In the genomic region with DNA sequence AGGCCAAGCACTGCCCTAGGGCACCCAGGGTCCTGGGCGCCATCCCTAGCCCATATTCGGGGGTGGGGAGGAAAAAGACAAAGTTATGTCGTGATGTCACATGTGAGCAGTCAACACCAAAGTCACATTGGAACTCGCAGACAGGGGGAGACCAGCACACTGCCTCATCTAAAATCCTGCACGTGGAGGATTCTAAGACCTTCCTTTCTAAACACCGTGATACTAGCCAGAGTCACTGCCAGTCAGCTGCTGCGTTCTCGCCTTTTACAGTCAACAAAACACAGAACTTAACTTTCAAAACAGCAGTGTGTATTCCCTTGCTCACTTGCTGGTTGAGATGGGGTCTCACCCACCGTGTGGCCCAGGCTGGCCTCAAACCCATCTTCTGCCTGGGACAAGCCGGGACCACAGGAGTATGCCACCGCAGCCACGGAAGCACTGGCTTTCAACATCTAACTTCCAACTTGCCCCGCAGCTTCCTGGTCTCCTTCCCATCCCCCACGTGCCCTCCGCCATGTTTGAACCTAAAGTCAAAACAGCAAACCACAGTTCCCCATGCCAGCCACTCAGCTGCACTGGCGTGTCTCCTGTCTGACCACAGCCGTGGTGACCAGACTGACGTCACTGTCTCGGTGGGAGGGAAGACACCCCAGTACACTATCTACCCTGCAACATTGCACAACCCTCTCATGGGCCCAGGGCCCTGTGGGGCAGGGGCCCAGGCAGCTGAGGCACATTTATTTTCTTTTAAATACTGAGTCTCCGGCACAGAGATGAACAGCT, we compare ENCODE assay signal across 10 mouse cellular contexts.
DNase-seq lines count a peak whose midpoint lies in the region; ATAC-seq lines count a peak whose summit lies in the region.
"Had no signal": no experiment of that assay in that cellular context is flagged by ENCODE, and none has a peak within 500 bp of the region (broad histone marks: within the 10 kb centered on the region; RNA-seq: fewer than 3 reads in every experiment).

No protein-coding gene starts in this region.

- H3K9ac ChIP-seq in heart, embryonic 15.5 days: no peak overlapping the region
- H3K9ac ChIP-seq in midbrain, embryonic 16.5 days (ENCODE audit: low read depth, low read length): no peak overlapping the region
- H3K9ac ChIP-seq: embryonic facial prominence, embryonic 12.5 days had no signal

- 51% methylated on average over 20 of the region's 20 CpGs for WGBS in heart, embryonic 15.5 days
- WGBS in limb, embryonic 10.5 days: 79% methylated on average over 20 of the region's 20 CpGs
- WGBS in midbrain, embryonic 16.5 days: 68% methylated on average over 20 of the region's 20 CpGs

- peak; percentile 39 for DNase-seq in right cerebral cortex, adult 18-20 months
- DNase-seq in right cerebral cortex, postnatal 25 days: no peak
- DNase-seq in limb, embryonic 10.5 days (ENCODE audit: low spot score): no peak
- peak; percentile 80 for DNase-seq in thymus, postnatal 0 days (ENCODE audit: low spot score)
- no peak for DNase-seq in urinary bladder, postnatal 10 days (ENCODE audit: low spot score)

- H3K4me1 ChIP-seq in brown adipose tissue, adult 24 weeks (ENCODE audit: control insufficient read depth, insufficient read depth, insufficient read length, low read length): peaks cover 51% of the 10 kb centered on the region
- peaks cover 73% of the 10 kb centered on the region for H3K4me1 ChIP-seq in heart, embryonic 15.5 days (replicated peaks)
- peaks cover 56% of the 10 kb centered on the region for H3K4me1 ChIP-seq in limb, embryonic 10.5 days
- H3K4me1 ChIP-seq in midbrain, embryonic 16.5 days (ENCODE audit: control insufficient read depth, insufficient read depth, low read length): peaks cover 45% of the 10 kb centered on the region

- H3K4me3 ChIP-seq in brown adipose tissue, adult 24 weeks (ENCODE audit: insufficient read depth, low read depth, low read length): no peak overlapping the region
- no peak overlapping the region for H3K4me3 ChIP-seq in heart, embryonic 15.5 days
- no peak overlapping the region for H3K4me3 ChIP-seq in limb, embryonic 10.5 days
- no peak overlapping the region for H3K4me3 ChIP-seq in midbrain, embryonic 16.5 days (ENCODE audit: low read depth, low read length)
- H3K4me3 ChIP-seq: embryonic facial prominence, embryonic 12.5 days; neural tube, embryonic 12.5 days had no signal

- 0 out of 2 replicates have a peak overlapping the region, but pooled peaks have one; percentile 7 for H3K4me2 ChIP-seq in heart, embryonic 15.5 days
- H3K4me2 ChIP-seq in midbrain, embryonic 16.5 days (ENCODE audit: low read length): no peak overlapping the region
- H3K4me2 ChIP-seq: embryonic facial prominence, embryonic 12.5 days had no signal

- peak overlapping the region; percentile 94 for H3K27ac ChIP-seq in brown adipose tissue, adult 24 weeks (replicated peaks; ENCODE audit: low read depth, low read length)
- H3K27ac ChIP-seq in heart, embryonic 15.5 days: peak overlapping the region; percentile 49
- H3K27ac ChIP-seq in limb, embryonic 10.5 days: peak overlapping the region; percentile 16; the same call in 1 of the 2 replicates
- peak overlapping the region; percentile 47; the same call in 1 of the 2 replicates for H3K27ac ChIP-seq in midbrain, embryonic 16.5 days (ENCODE audit: low read length)
- H3K27ac ChIP-seq: embryonic facial prominence, embryonic 12.5 days; neural tube, embryonic 12.5 days had no signal

- no peak for ATAC-seq in heart, embryonic 15.5 days (replicated peaks; ENCODE audit: insufficient number of reproducible peaks, insufficient read depth, low FRiP score, low read depth)
- ATAC-seq in midbrain, embryonic 16.5 days: no peak

- no peaks in the 10 kb centered on the region for H3K9me3 ChIP-seq in heart, embryonic 15.5 days (replicated peaks)
- H3K9me3 ChIP-seq in limb, embryonic 10.5 days (replicated peaks): no peaks in the 10 kb centered on the region
- H3K9me3 ChIP-seq in midbrain, embryonic 16.5 days (replicated peaks; ENCODE audit: control insufficient read depth, low read length, poor library complexity, severe bottlenecking): no peaks in the 10 kb centered on the region
- H3K9me3 ChIP-seq: embryonic facial prominence, embryonic 12.5 days had no signal

- H3K27me3 ChIP-seq in heart, embryonic 15.5 days: no peaks in the 10 kb centered on the region
- no peaks in the 10 kb centered on the region for H3K27me3 ChIP-seq in limb, embryonic 10.5 days (ENCODE audit: low read depth, poor library complexity, severe bottlenecking)
- H3K27me3 ChIP-seq in midbrain, embryonic 16.5 days (ENCODE audit: control insufficient read depth, insufficient read depth, low read depth, low read length): no peaks in the 10 kb centered on the region
- H3K27me3 ChIP-seq: embryonic facial prominence, embryonic 12.5 days; neural tube, embryonic 12.5 days had no signal

- H3K36me3 ChIP-seq in heart, embryonic 15.5 days: peaks cover 3% of the 10 kb centered on the region; the same call in 1 of the 2 replicates
- peaks cover 67% of the 10 kb centered on the region for H3K36me3 ChIP-seq in limb, embryonic 10.5 days
- H3K36me3 ChIP-seq in midbrain, embryonic 16.5 days (ENCODE audit: control insufficient read depth, insufficient read depth, low read length): no peaks in the 10 kb centered on the region

Comparison
In these comparisons a context has a peak if more than half of its experiments do, and no peak if none do; other contexts are left out.
1. DNase-seq: peak in right cerebral cortex, adult 18-20 months (single experiment) and thymus, postnatal 0 days (single experiment); none in right cerebral cortex, postnatal 25 days (single experiment), limb, embryonic 10.5 days (single experiment) and urinary bladder, postnatal 10 days (single experiment).
2. H3K27ac ChIP-seq: peak in every context shown above with its lines; median percentile 94 in brown adipose tissue, adult 24 weeks; 49 in heart, embryonic 15.5 days; 47 in midbrain, embryonic 16.5 days; 16 in limb, embryonic 10.5 days.